Mouse (Mus musculus) G1E (cell line): Measurements from ENCODE around the gene Ltf. TPM values are rescaled to one million over a fixed set of nuclear protein-coding genes. Genes with fewer than 3 reads are reported as not detected.
A peak's percentile ranks its signal among the peaks of the same experiment; 100 is the strongest.

Experiments
- ATAC-seq: 2 replicates; pipeline ENCODE4 v1.8.0; 2016; ENCODE audit warnings: mild to moderate bottlenecking; ENCODE audit not compliant: insufficient number of reproducible peaks, poor library complexity, low FRiP score, severe bottlenecking; ENCODE audit errors: extremely low read depth
- DNase-seq: peaks from one replicate; pipeline ENCODE4 v3.0.0; 2012; ENCODE audit warnings: low spot score
- H3K27me3 ChIP-seq: 2 replicates; pipeline ENCODE4 v1.6.1; 2012; ENCODE audit warnings: mild to moderate bottlenecking, low read length, inconsistent platforms; ENCODE audit not compliant: insufficient read depth
- H3K36me3 ChIP-seq: replicated peaks from 2 replicates; pipeline ENCODE3; 2012; ENCODE audit warnings: mild to moderate bottlenecking, inconsistent platforms
- H3K4me1 ChIP-seq: 2 replicates; pipeline ENCODE4 v1.6.1; 2012; ENCODE audit warnings: low read depth, low read length, inconsistent platforms, mixed read lengths; ENCODE audit not compliant: insufficient read depth
- H3K4me3 ChIP-seq: 2 replicates; pipeline ENCODE4 v1.5.1; 2012; ENCODE audit warnings: low read depth, mild to moderate bottlenecking, inconsistent platforms, low read length, moderate library complexity, mixed read lengths
- H3K9me3 ChIP-seq: replicated peaks from 2 replicates; pipeline ENCODE4 v1.6.1; 2012; ENCODE audit warnings: inconsistent platforms
- CTCF ChIP-seq: IDR thresholded peaks from 2 replicates; pipeline ENCODE4 v1.5.1; 2012; ENCODE audit warnings: low read depth, low read length, inconsistent platforms, mixed read lengths
- GATA1 ChIP-seq: IDR thresholded peaks from 2 replicates; pipeline ENCODE4 v1.6.1; 2012; ENCODE audit warnings: borderline replicate concordance, low read length, inconsistent platforms, mixed read lengths
- GATA2 ChIP-seq: IDR thresholded peaks from 2 replicates; pipeline ENCODE4 v1.6.1; 2012; ENCODE audit warnings: low read depth, low read length, inconsistent platforms, borderline replicate concordance
- POLR2AphosphoS5 ChIP-seq: IDR thresholded peaks from 2 replicates; pipeline ENCODE4 v1.6.1; 2012; ENCODE audit warnings: low read depth, low read length, inconsistent platforms; ENCODE audit not compliant: insufficient replicate concordance
- TAL1 ChIP-seq: conservative IDR thresholded peaks from 2 replicates; pipeline ENCODE4 v1.6.1; 2012; ENCODE audit warnings: low read depth, low read length, inconsistent platforms, mixed read lengths
- polyA plus RNA-seq: library from polyadenylated mRNA; stranded (reverse); fragments of >175 nt; gene quantifications from 2 replicates; pipeline ENCODE4 v1.2.3, GENCODE M21; 2012
- total RNA-seq, 2 experiments: library from RNA; stranded (forward) in 1 of 2; stranded (reverse) in 1 of 2; fragments of 200-1000 nt in 1 of 2; fragments of >200 nt in 1 of 2; fragmentation: Nextera tagmentation in 1 of 2; gene quantifications; 2 replicates each; pipeline ENCODE4 v1.2.3; 2014 to 2017

Ltf gene
- total and polyA plus RNA-seq, 3 experiments = 0.16 TPM; not detected in 2

GRCm38 (mm10) chr9:110997245-110997644 is 21.8 kb upstream of the Ltf start:
- H3K9me3 ChIP-seq = no peaks in the 10 kb centered on the region
- DNase-seq (peak; percentile 70), ATAC-seq (peak; percentile 85)
- H3K27me3 ChIP-seq = peaks cover 7% of the 10 kb centered on the region; the same call in 1 of the 2 replicates
- H3K36me3 ChIP-seq = no peaks in the 10 kb centered on the region
- TF ChIP-seq GATA2 (no peak), CTCF (peak; percentile 98), TAL1 (no peak), POLR2AphosphoS5 (no peak), GATA1 (no peak)
- H3K4me3 ChIP-seq = no peak overlapping the region
- peaks cover 6% of the 10 kb centered on the region for H3K4me1 ChIP-seq

- ATAC-seq (no peak), DNase-seq (no peak)
- H3K36me3 ChIP-seq = no peaks in the 10 kb centered on the region
- H3K27me3 ChIP-seq = peaks cover 10% of the 10 kb centered on the region; the same call in 1 of the 2 replicates
- peaks cover 6% of the 10 kb centered on the region for H3K4me1 ChIP-seq
- H3K9me3 ChIP-seq = no peaks in the 10 kb centered on the region
- no peak for TF ChIP-seq GATA1
- TF ChIP-seq TAL1 = no peak
- no peak for TF ChIP-seq POLR2AphosphoS5
- no peak for TF ChIP-seq GATA2
- H3K4me3 ChIP-seq = no peak overlapping the region
Measured at GRCm38 (mm10) chr9:110999056-110999455, 20.0 kb upstream of the Ltf start.

- no peak for DNase-seq
- H3K27me3 ChIP-seq = peaks cover 14% of the 10 kb centered on the region
- peaks cover 2% of the 10 kb centered on the region for H3K4me1 ChIP-seq
- no peak for ATAC-seq
- no peaks in the 10 kb centered on the region for H3K36me3 ChIP-seq
- no peak for TF ChIP-seq CTCF
- TF ChIP-seq POLR2AphosphoS5 = no peak
- no peak for TF ChIP-seq GATA1
- no peak for TF ChIP-seq TAL1
- TF ChIP-seq GATA2 = no peak
- H3K4me3 ChIP-seq = no peak overlapping the region
- no peaks in the 10 kb centered on the region for H3K9me3 ChIP-seq
Measured at GRCm38 (mm10) chr9:110999856-111000255, 19.2 kb upstream of the Ltf start.

- Histone ChIP-seq H3K4me1 (no peaks in the 10 kb centered on the region; the same call in 1 of the 2 replicates), H3K27me3 (peaks cover 24% of the 10 kb centered on the region), H3K9me3 (no peaks in the 10 kb centered on the region), H3K36me3 (no peaks in the 10 kb centered on the region), H3K4me3 (no peak overlapping the region)
- no peak for TF ChIP-seq GATA1
- no peak for TF ChIP-seq POLR2AphosphoS5
- no peak for TF ChIP-seq TAL1
- no peak for TF ChIP-seq GATA2
- no peak for TF ChIP-seq CTCF
- no peak for ATAC-seq
- no peak for DNase-seq
Measured at GRCm38 (mm10) chr9:111001621-111002020, 17.4 kb upstream of the Ltf start.

GRCm38 (mm10) chr9:111003279-111003678 is 15.8 kb upstream of the Ltf start:
- peaks cover 24% of the 10 kb centered on the region for H3K27me3 ChIP-seq
- no peaks in the 10 kb centered on the region for H3K4me1 ChIP-seq
- H3K9me3 ChIP-seq = no peaks in the 10 kb centered on the region
- no peak for TF ChIP-seq POLR2AphosphoS5
- TF ChIP-seq GATA2 = no peak
- no peak for TF ChIP-seq TAL1
- no peak for TF ChIP-seq CTCF
- no peak for TF ChIP-seq GATA1
- DNase-seq (no peak), ATAC-seq (no peak)
- no peak overlapping the region for H3K4me3 ChIP-seq
- no peaks in the 10 kb centered on the region for H3K36me3 ChIP-seq

GRCm38 (mm10) chr9:111006544-111006943 is 12.5 kb upstream of the Ltf start:
- DNase-seq (no peak), ATAC-seq (no peak)
- TF ChIP-seq POLR2AphosphoS5 (no peak), CTCF (no peak), GATA2 (no peak), GATA1 (no peak), TAL1 (no peak)
- peaks cover 22% of the 10 kb centered on the region for H3K27me3 ChIP-seq
- H3K9me3 ChIP-seq = no peaks in the 10 kb centered on the region
- no peaks in the 10 kb centered on the region for H3K4me1 ChIP-seq
- no peaks in the 10 kb centered on the region for H3K36me3 ChIP-seq
- no peak overlapping the region for H3K4me3 ChIP-seq

- no peaks in the 10 kb centered on the region for H3K4me1 ChIP-seq
- TF ChIP-seq POLR2AphosphoS5 (no peak), GATA1 (no peak), GATA2 (no peak), CTCF (no peak), TAL1 (no peak)
- no peaks in the 10 kb centered on the region for H3K9me3 ChIP-seq
- ATAC-seq = no peak
- H3K27me3 ChIP-seq = peaks cover 24% of the 10 kb centered on the region
- DNase-seq = no peak
- no peaks in the 10 kb centered on the region for H3K36me3 ChIP-seq
- H3K4me3 ChIP-seq = no peak overlapping the region
Measured at GRCm38 (mm10) chr9:111009763-111010162, 9.3 kb upstream of the Ltf start.
